8 mouse cellular contexts compared by ENCODE assay signal in genomic region chr9:44905620-44906019, GRCm38 (mm10). TPM values are rescaled to one million over a fixed set of nuclear protein-coding genes. Genes with fewer than 3 reads are reported as not detected.
DNase-seq lines count a peak whose midpoint lies in the region; ATAC-seq and TF ChIP-seq lines count a peak whose summit lies in the region.
"Had no signal": no experiment of that assay in that cellular context is flagged by ENCODE, and none has a peak within 500 bp of the region (broad histone marks: within the 10 kb centered on the region; RNA-seq: fewer than 3 reads in every experiment).

No protein-coding gene starts in this region.

- no peak for TF ChIP-seq CTCF in bone marrow macrophage, adult 2 months (IDR thresholded peaks at IDR 0.05; ENCODE audit: low read depth, low read length)

- peak overlapping the region; percentile 35; the same call in 1 of the 2 replicates for H3K27ac ChIP-seq in bone marrow macrophage, adult 2 months (ENCODE audit: insufficient read depth, low read depth, low read length)
- no peak overlapping the region for H3K27ac ChIP-seq in midbrain, embryonic 15.5 days
- H3K27ac ChIP-seq: limb, embryonic 13.5 days had no signal

- peaks cover 22% of the 10 kb centered on the region for H3K4me1 ChIP-seq in bone marrow macrophage, adult 2 months (ENCODE audit: control insufficient read depth, insufficient read depth, low read length)
- no peaks in the 10 kb centered on the region for H3K4me1 ChIP-seq in midbrain, embryonic 15.5 days
- H3K4me1 ChIP-seq: limb, embryonic 13.5 days had no signal

- H3K4me2 ChIP-seq in midbrain, embryonic 15.5 days = no peak overlapping the region
- H3K4me2 ChIP-seq: limb, embryonic 13.5 days had no signal

- H3K4me3 ChIP-seq in bone marrow macrophage, adult 2 months (ENCODE audit: insufficient read depth, low read length) = no peak overlapping the region
- no peak overlapping the region for H3K4me3 ChIP-seq in midbrain, embryonic 15.5 days
- H3K4me3 ChIP-seq: limb, embryonic 13.5 days had no signal

- no peak for TF ChIP-seq POLR2A in bone marrow macrophage, adult 2 months (IDR thresholded peaks at IDR 0.05; ENCODE audit: borderline replicate concordance, low read depth, low read length)

- ATAC-seq in granulocyte monocyte progenitor cell, adult 5-6 weeks (replicated peaks; ENCODE audit: poor library complexity, severe bottlenecking) = peak; percentile 60; the same call in 1 of the 2 replicates
- ATAC-seq in midbrain, embryonic 15.5 days (replicated peaks) = no peak

- H3K27me3 ChIP-seq in midbrain, embryonic 15.5 days (replicated peaks) = no peaks in the 10 kb centered on the region
- H3K27me3 ChIP-seq: limb, embryonic 13.5 days had no signal

- no peaks in the 10 kb centered on the region for H3K36me3 ChIP-seq in midbrain, embryonic 15.5 days (replicated peaks)

- no peak overlapping the region for H3K9ac ChIP-seq in midbrain, embryonic 15.5 days
- H3K9ac ChIP-seq: limb, embryonic 13.5 days had no signal

- peak; percentile 68 for DNase-seq in MN1 (ENCODE audit: low spot score)
- DNase-seq in left cerebral cortex, adult 18-20 months (ENCODE audit: low spot score in 2 of 2) = peak; percentile 80 to 82
- no peak for DNase-seq in kidney, postnatal 25 days
- DNase-seq in thymus, postnatal 14 days = no peak

- H3K9me3 ChIP-seq in midbrain, embryonic 15.5 days = no peaks in the 10 kb centered on the region
- H3K9me3 ChIP-seq: limb, embryonic 13.5 days had no signal

- 79% methylated on average over 4 of the region's 4 CpGs for WGBS in midbrain, embryonic 15.5 days

RNA-seq across cellular contexts. Expression of gene Atp5l, which starts 14.9 kb away (rescaled TPM):
- polyA plus RNA-seq in bone marrow macrophage, adult 2 months (2012; ENCODE audit: insufficient read depth, insufficient read length, missing spikeins) = 311 and 441 TPM in 2 replicates
- total RNA-seq in granulocyte monocyte progenitor cell, adult 5-6 weeks (2014; fragmentation: Nextera tagmentation) = 710 and 961 TPM in 2 replicates
- total RNA-seq in granulocyte monocyte progenitor cell, adult 5-6 weeks (2017) = 149 and 237 TPM in 2 replicates
- 100 to 1,000 TPM; 316 to 362 TPM for total RNA-seq in left cerebral cortex, adult 18-20 months (2021)
- polyA plus RNA-seq in midbrain, embryonic 15.5 days (2015; fragmentation: Nextera tagmentation; extraction: Ambion mirVana) = 670 and 687 TPM in 2 replicates

RNA-seq across cellular contexts. Expression of gene Kmt2a, which starts 24.5 kb away (rescaled TPM):
- 31.6 and 32.2 TPM in 2 replicates for polyA plus RNA-seq in bone marrow macrophage, adult 2 months (2012; ENCODE audit: insufficient read depth, insufficient read length, missing spikeins)
- 83.6 and 93.1 TPM in 2 replicates for total RNA-seq in granulocyte monocyte progenitor cell, adult 5-6 weeks (2014; fragmentation: Nextera tagmentation)
- total RNA-seq in granulocyte monocyte progenitor cell, adult 5-6 weeks (2017) = 7.4 and 10.8 TPM in 2 replicates
- 10 to 100 TPM; 84.1 to 88.1 TPM for total RNA-seq in left cerebral cortex, adult 18-20 months (2021)
- polyA plus RNA-seq in midbrain, embryonic 15.5 days (2015; fragmentation: Nextera tagmentation; extraction: Ambion mirVana) = 23.5 and 25.6 TPM in 2 replicates

RNA-seq across cellular contexts. Expression of gene Ube4a, which starts 59.8 kb away (rescaled TPM):
- 40.7 and 48.0 TPM in 2 replicates for polyA plus RNA-seq in bone marrow macrophage, adult 2 months (2012; ENCODE audit: insufficient read depth, insufficient read length, missing spikeins)
- 37.9 and 49.8 TPM in 2 replicates for total RNA-seq in granulocyte monocyte progenitor cell, adult 5-6 weeks (2014; fragmentation: Nextera tagmentation)
- 25.6 and 28.5 TPM in 2 replicates for total RNA-seq in granulocyte monocyte progenitor cell, adult 5-6 weeks (2017)
- 10 to 100 TPM; 66.7 to 69.0 TPM for total RNA-seq in left cerebral cortex, adult 18-20 months (2021)
- polyA plus RNA-seq in midbrain, embryonic 15.5 days (2015; fragmentation: Nextera tagmentation; extraction: Ambion mirVana) = 35.7 and 40.5 TPM in 2 replicates

Comparison
In these comparisons a context has a peak if more than half of its experiments do, and no peak if none do; other contexts are left out.
1. DNase-seq: peak in MN1 (single experiment) and left cerebral cortex, adult 18-20 months (2 of 2); none in kidney, postnatal 25 days (0 of 2) and thymus, postnatal 14 days (single experiment).